Mouse (Mus musculus) thymus, postnatal 14 days (tissue): ENCODE measurements at regions not wholly inside any gene's neighbourhood (a gene's known extent, or its start where the extent isn't known, plus 50 kb on each side); places are given as distances from the start of the nearest gene placed in this dataset.
"Not testable (repeated sequence)": the region's sequence is repeated elsewhere in the genome, so short reads cannot be mapped to it uniquely, and the experiment has no call there.

Experiments used
- DNase-seq: peaks from one replicate; pipeline ENCODE4 v3.0.0; 2021

DNA sequence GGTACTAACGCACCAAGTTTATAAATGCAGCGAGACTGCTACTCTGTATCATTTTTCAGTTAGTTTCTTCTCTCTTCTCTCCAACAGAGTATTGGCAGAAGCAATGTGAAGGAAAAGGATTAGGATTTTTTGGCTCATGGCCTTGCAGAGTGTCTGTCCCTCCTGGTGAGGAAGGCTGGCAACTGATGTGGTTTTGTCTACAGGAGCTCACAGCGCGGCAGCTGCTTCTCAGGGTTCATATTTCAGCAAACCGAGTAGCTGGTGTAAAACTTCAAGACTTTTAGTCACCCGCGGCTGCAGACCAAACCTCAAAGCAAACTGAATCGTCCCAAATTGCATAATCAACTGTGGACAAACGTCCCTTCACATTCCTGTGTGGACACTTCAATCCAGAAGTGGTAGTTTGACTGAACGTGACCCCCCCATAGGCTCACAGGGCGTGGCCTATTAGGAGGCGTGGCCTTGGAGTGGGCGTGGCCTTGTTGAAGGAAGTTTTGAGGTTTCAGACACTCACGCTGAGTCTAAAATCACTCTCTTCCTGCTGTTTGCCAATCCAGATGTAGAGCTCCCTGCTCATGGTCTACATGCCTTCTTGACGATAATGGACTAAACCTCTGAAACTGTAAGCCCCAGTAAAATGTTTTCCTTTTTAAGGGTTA, 147.7 kb upstream of the Trpc7 start:
- DNase-seq, result no peak

GRCm38 (mm10) chr13:57042514-57042913, 146.7 kb upstream of the Trpc7 start:
- no peak for DNase-seq

DNA sequence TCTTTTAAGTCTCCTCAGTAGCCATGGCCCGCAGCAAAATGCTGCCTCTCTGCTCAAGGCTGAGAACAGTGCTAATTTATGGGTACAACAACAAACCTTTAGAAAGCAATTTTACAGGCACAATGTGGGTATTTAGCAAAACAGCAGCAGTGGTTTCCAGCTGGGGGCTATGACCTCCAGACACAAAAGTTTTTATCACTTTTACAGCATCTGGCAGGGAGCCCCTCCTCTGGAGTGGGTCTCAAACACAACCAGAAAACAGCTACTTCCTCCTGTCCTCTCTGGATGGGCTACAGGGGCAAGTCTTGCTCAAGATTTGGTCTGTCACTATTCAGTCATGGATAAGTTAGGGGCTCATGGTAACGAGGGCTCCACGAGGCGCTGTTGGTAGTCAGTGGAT, 137.1 kb upstream of the Trpc7 start:
- DNase-seq, result no peak

DNA sequence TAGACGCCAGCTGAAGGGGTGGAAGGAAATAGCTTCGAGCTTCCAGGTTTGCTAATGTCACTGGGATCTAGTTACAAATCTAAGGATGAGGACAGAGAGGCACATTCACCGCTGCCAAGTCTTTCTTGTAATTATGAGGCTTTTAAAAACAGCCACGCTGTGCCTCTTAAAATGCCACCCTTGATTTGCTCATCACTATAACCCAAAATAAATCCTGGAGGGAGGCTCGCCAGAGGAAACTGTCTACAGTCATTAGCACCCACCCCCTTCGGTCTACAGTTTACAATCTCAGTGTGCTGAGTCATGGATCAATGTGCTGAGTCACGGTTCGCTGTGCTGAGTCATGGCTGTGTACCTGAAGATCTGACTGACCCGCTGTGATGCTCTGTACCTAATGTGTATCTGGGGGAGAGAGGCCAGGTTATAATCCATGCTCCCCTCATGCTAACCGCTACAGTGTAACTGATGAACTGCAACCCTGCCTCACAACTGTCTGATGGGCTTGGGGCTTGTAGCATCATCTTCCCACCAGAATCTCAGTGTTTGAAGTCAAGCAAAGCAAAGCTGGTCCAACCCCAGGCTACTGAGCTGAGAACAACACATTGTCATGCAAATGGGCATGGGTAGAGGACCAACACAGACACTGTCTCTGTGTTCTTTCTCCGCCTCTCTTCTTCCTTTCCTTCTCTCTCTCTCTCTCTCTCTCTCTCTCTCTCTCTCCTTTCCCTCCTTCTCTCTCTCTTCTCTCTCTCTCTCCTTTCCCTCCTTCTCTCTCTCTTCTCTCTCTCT, 122.0 kb upstream of the Trpc7 start:
- no peak for DNase-seq

- DNase-seq, result no peak
Observed at GRCm38 (mm10) chr13:57016465-57017272, 120.9 kb upstream of the Trpc7 start.

- not testable (repeated sequence) for DNase-seq
Observed at GRCm38 (mm10) chr13:57007236-57007635, 111.4 kb upstream of the Trpc7 start.

DNA sequence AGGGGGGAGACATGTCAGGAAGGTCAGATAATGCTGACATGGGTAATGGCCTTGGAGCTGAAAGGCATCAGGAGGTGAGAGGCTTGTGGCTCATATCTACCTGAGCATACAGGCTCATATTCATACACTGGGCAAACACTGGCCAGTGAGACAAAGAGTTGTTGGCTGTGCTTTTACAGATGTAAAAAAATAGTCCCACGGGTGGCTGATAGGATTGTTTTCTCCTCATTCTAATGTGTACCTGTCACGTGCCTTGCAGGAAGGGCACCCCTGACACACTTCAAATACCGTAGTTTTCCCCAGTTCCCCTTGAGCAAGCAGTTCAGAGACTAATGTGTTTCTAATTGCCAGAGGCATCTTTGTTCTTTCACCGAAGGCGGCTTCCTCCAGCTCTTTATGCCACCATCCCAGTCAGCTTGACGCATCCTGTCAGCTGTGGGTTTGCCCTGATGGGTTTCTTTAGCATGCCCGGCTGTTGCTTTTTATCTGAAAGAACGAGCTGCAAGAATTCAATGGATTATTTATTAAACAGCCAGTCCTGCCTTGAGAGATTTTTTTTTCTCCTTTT, 107.9 kb upstream of the Trpc7 start:
- no peak for DNase-seq

DNA sequence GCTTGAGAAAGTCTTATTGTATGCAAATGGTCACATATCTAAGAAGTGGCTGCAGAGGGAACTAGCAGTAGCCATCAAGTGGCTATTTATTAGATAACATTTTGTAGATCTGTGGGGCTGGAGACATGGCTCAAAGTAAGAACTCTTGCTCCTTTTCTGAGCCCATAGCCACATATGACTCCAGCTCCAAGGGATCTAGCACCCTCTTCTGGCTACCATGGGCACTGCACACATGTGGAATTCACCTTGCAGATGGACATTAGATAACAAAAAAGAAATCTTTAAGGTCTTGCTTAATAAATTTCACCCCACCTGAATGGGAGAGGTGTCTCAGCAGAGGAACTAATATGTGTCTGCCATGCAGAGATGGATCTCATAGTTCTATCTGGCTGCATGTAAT, 96.2 kb upstream of the Trpc7 start:
- DNase-seq, result no peak

DNA sequence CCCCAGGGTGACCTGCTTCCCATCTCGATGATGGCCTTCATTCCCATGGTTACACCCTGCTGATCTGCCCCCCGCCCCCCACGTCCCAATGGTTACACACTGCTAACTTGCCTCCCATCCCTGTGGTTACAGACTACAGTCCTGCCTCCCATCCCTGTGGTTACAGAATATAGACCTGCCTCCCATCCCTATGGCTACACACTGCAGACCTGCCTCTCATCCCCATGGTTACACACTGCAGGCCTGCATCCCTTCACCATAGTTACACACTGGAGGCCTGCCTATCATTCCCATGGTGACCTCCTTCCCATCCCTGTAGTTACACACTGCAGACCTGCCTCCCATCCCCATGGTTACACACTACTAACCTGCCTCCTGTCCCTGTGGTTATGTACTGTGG, 78.3 kb upstream of the Trpc7 start:
- no peak for DNase-seq

DNA sequence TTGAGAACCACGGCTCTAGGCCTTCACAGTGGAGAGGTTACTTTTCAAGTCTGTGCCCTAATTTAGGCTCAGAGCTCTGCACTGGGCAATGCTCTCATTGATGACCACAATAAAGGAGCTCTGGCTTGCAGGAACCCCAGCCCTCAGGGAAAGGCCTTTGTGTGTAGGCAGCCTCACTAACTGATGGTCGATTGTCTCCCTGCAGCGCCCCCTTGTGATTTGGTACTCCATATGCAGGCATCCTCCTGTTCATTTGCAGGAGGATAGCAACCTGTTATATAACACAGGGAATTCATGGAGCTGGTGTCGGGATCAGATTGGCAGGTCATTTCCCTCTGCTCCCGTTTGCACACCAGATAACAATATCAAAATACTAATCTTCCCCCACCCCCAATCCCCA, 59.6 kb upstream of the Trpc7 start:
- DNase-seq, result no peak

DNA sequence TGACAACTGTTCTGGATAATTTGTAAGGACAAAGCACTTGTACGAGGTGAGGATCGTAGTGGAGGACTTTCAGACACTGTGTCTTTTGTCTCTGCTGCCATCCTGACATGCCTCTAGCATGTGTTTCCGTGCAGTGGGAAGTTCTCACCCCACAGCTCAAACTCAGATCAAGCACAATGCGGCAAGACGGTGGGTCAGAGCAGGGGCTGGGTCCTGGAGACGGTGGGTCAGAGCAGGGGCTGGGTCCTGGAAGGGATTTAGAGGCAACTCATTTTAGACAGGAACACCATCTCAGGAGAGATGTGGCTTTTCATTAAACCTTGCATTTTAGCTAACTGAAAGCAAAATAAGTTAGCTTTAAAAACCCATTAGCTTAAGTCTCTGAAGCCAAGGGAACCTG, 52.3 kb upstream of the Trpc7 start:
- DNase-seq, result no peak

- no peak for DNase-seq
Observed at GRCm38 (mm10) chr13:56947266-56947665, 51.5 kb upstream of the Trpc7 start.
